Comparison of ENCODE assay signal across 8 mouse cellular contexts in the genomic region with DNA sequence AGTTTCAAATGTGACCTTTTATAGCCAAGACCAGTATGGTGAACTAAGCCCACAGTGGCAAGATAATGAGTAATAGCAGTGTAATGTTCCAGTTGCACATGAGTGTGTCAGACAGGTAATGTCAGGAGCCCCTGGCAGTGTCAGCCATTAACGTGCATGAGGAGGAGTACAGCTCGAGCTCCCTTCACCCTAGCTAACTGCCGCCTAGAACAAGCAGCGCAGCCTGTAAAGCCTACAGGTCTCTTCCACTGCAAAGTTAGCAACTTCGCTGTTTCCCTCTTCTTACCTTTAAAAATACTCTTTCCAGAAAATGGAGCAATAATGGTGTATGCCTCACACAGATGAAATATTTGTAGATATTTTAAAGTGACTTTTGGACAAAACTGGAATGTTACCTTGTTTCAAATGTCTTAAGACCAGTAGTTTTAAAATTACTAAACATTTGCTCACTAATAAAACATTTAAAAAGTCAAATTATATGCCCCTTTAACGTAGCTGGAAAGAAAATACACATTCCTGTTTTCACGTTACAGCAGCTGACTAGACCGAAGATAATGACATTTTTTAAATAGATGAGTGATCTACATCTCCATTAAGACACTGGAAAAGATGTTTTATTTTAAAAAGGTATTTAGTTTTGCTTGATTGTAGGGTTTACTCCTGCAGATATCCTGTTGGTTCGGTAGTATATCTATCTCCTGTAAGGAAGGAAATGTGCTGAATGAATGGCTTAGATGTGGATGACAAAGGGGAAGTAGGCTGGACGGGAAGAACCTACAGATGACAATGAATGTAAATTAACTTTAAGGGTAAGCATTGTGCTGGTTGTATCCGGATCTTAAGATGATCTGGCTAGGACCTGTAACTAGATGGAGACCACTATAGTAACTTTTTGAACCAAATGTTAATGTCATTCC. TPM values are rescaled to one million over a fixed set of nuclear protein-coding genes. Genes with fewer than 3 reads are reported as not detected.
DNase-seq lines count a peak whose midpoint lies in the region; ATAC-seq and TF ChIP-seq lines count a peak whose summit lies in the region.

No protein-coding gene starts in this region.

- no peaks in the 10 kb centered on the region for H3K27me3 ChIP-seq in kidney, postnatal 0 days (ENCODE audit: insufficient read depth, low read length)
- no peaks in the 10 kb centered on the region for H3K27me3 ChIP-seq in hindbrain, embryonic 12.5 days

- H3K36me3 ChIP-seq in kidney, postnatal 0 days (ENCODE audit: insufficient read depth, low read length), result no peaks in the 10 kb centered on the region
- no peaks in the 10 kb centered on the region for H3K36me3 ChIP-seq in hindbrain, embryonic 12.5 days
- H3K36me3 ChIP-seq in macrophage (ENCODE audit: inconsistent target), result no peaks in the 10 kb centered on the region

- no peak for ATAC-seq in kidney, postnatal 0 days (replicated peaks; ENCODE audit: low FRiP score, low read depth)
- no peak for ATAC-seq in hindbrain, embryonic 12.5 days (ENCODE audit: low FRiP score)

- H3K9me3 ChIP-seq in kidney, postnatal 0 days (replicated peaks; ENCODE audit: low read length), result no peaks in the 10 kb centered on the region
- no peaks in the 10 kb centered on the region for H3K9me3 ChIP-seq in hindbrain, embryonic 12.5 days (replicated peaks)

- peak overlapping the region; percentile 82 for H3K4me2 ChIP-seq in kidney, postnatal 0 days (ENCODE audit: low read length)
- H3K4me2 ChIP-seq in hindbrain, embryonic 12.5 days (replicated peaks), result peak overlapping the region; percentile 93

- peaks cover 5% of the 10 kb centered on the region; the same call in 1 of the 2 replicates for H3K4me1 ChIP-seq in kidney, postnatal 0 days (replicated peaks; ENCODE audit: insufficient read depth, low read length)
- peaks cover 15% of the 10 kb centered on the region for H3K4me1 ChIP-seq in bone marrow macrophage, adult 2 months (ENCODE audit: control insufficient read depth, insufficient read depth, low read length)
- peaks cover 18% of the 10 kb centered on the region for H3K4me1 ChIP-seq in hindbrain, embryonic 12.5 days

- H3K27ac ChIP-seq in kidney, postnatal 0 days, result no peak overlapping the region
- H3K27ac ChIP-seq in bone marrow macrophage, adult 2 months (ENCODE audit: insufficient read depth, low read depth, low read length), result peak overlapping the region; percentile 89
- H3K27ac ChIP-seq in hindbrain, embryonic 12.5 days, result no peak overlapping the region
- peak overlapping the region; percentile 80 for H3K27ac ChIP-seq in macrophage

- no peak for TF ChIP-seq POLR2A in bone marrow macrophage, adult 2 months (IDR thresholded peaks at IDR 0.05; ENCODE audit: borderline replicate concordance, low read depth, low read length)

- peak overlapping the region; percentile 99 for H3K4me3 ChIP-seq in kidney, postnatal 0 days (replicated peaks; ENCODE audit: low read depth, low read length)
- H3K4me3 ChIP-seq in bone marrow macrophage, adult 2 months (ENCODE audit: insufficient read depth, low read length), result peak overlapping the region; percentile 90
- H3K4me3 ChIP-seq in hindbrain, embryonic 12.5 days, result peak overlapping the region; percentile 97
- peak overlapping the region; percentile 86 for H3K4me3 ChIP-seq in macrophage (ENCODE audit: inconsistent target)

- DNase-seq in kidney, postnatal 0 days (ENCODE audit: low spot score), result no peak
- DNase-seq in kidney, postnatal 14 days, result no peak
- no peak for DNase-seq in left cerebral cortex, postnatal 25 days (ENCODE audit: low spot score in 2 of 2)
- DNase-seq in gastrocnemius, postnatal 4 days (ENCODE audit: low spot score in 2 of 2), result no peak
- DNase-seq in adrenal gland, adult 2 months, result no peak

- H3K9ac ChIP-seq in kidney, postnatal 0 days (ENCODE audit: low read depth, low read length), result peak overlapping the region; percentile 98
- H3K9ac ChIP-seq in hindbrain, embryonic 12.5 days, result peak overlapping the region; percentile 97

- WGBS in kidney, postnatal 0 days, result 26% methylated on average over 11 of the region's 11 CpGs
- 47% methylated on average over 11 of the region's 11 CpGs for WGBS in hindbrain, embryonic 12.5 days
- WGBS in macrophage (ENCODE audit: missing documents), result 6% methylated on average over 11 of the region's 11 CpGs

- TF ChIP-seq CTCF in kidney, postnatal 0 days (IDR thresholded peaks at IDR 0.05; ENCODE audit: low read depth), result no peak
- no peak for TF ChIP-seq CTCF in bone marrow macrophage, adult 2 months (IDR thresholded peaks at IDR 0.05; ENCODE audit: low read depth, low read length)

- H3K79me2 ChIP-seq in macrophage (ENCODE audit: inconsistent target), result peaks cover 66% of the 10 kb centered on the region

- intact Hi-C loops in left cerebral cortex, postnatal 25 days (cut with DNase I), result loop anchor here (2.0 to 5.0 kb wide), 4 partner anchors 83 to 308 kb away; partner anchors contain the start of genes Sos2 and Vcpkmt

RNA-seq across cellular contexts. Expression of gene Gm9887, which starts 1.9 kb away (rescaled TPM):
- 1.3 and 3.2 TPM in 2 replicates for polyA plus RNA-seq in kidney, postnatal 0 days (2015; fragmentation: Nextera tagmentation; extraction: Ambion mirVana)
- not detected in 2 replicates for polyA plus RNA-seq in bone marrow macrophage, adult 2 months (2012; ENCODE audit: insufficient read depth, insufficient read length, missing spikeins)
- polyA plus RNA-seq in hindbrain, embryonic 12.5 days (2016; fragmentation: Nextera tagmentation; extraction: Ambion mirVana), result 1.1 and 1.8 TPM in 2 replicates
- 1 to 10 TPM in 6 of 26 experiments, not detected in 20; 1.3 to 3.1 (median 1.9) TPM for total RNA-seq in macrophage (2018; cell fraction: chromatin; rRNA removed)
- total RNA-seq in macrophage (2018; cell fraction: cytosol; rRNA removed), result 1 to 10 TPM in 22 of 26 experiments, under 1 TPM in 4; 0.80 to 2.2 (median 1.4) TPM
- total RNA-seq in macrophage (2018; cell fraction: nucleus; rRNA removed), result 1 to 10 TPM in 20 of 26 experiments, not detected in 6; 1.0 to 4.2 (median 2.0) TPM
- polyA plus RNA-seq in macrophage (2018), result 0.40 to 0.57 TPM in 2 of 3 replicates, not detected in the other
- total RNA-seq in left cerebral cortex, postnatal 25 days (2021), result 1 to 10 TPM in 1 of 2 experiments, under 1 TPM in 1; 0.96 to 1.5 TPM
- total RNA-seq in gastrocnemius, postnatal 4 days (2021), result under 1 TPM in 1 of 2 experiments, not detected in 1; 0.81 TPM
- 1 to 10 TPM; 1.2 TPM for total RNA-seq in adrenal gland, adult 2 months (2021)
- 3.8 and 3.9 TPM in 2 replicates for polyA plus RNA-seq in adrenal gland, adult 2 months (2012; rRNA removed)

RNA-seq across cellular contexts. Expression of gene Arf6, which starts 2.2 kb away (rescaled TPM):
- polyA plus RNA-seq in kidney, postnatal 0 days (2015; fragmentation: Nextera tagmentation; extraction: Ambion mirVana), result 56.2 and 70.7 TPM in 2 replicates
- polyA plus RNA-seq in bone marrow macrophage, adult 2 months (2012; ENCODE audit: insufficient read depth, insufficient read length, missing spikeins), result 162 and 174 TPM in 2 replicates
- 56.1 and 61.9 TPM in 2 replicates for polyA plus RNA-seq in hindbrain, embryonic 12.5 days (2016; fragmentation: Nextera tagmentation; extraction: Ambion mirVana)
- total RNA-seq in macrophage (2018; cell fraction: chromatin; rRNA removed), result 10 to 100 TPM; 24.2 to 52.1 (median 39.1) TPM
- total RNA-seq in macrophage (2018; cell fraction: cytosol; rRNA removed), result 100 to 1,000 TPM; 164 to 272 (median 215) TPM
- 100 to 1,000 TPM in 24 of 26 experiments, 10 to 100 TPM in 2; 93.7 to 259 (median 148) TPM for total RNA-seq in macrophage (2018; cell fraction: nucleus; rRNA removed)
- polyA plus RNA-seq in macrophage (2018), result 84.8 to 161 TPM (median 114 TPM) in 3 replicates
- total RNA-seq in left cerebral cortex, postnatal 25 days (2021), result 10 to 100 TPM; 52.8 to 58.2 TPM
- 10 to 100 TPM; 72.6 to 77.6 TPM for total RNA-seq in gastrocnemius, postnatal 4 days (2021)
- 100 to 1,000 TPM; 112 to 123 TPM for total RNA-seq in adrenal gland, adult 2 months (2021)
- polyA plus RNA-seq in adrenal gland, adult 2 months (2012; rRNA removed), result 123 and 157 TPM in 2 replicates

RNA-seq across cellular contexts. Expression of gene Nemf, which starts 17.1 kb away (rescaled TPM):
- 66.8 and 69.9 TPM in 2 replicates for polyA plus RNA-seq in kidney, postnatal 0 days (2015; fragmentation: Nextera tagmentation; extraction: Ambion mirVana)
- 52.9 and 57.9 TPM in 2 replicates for polyA plus RNA-seq in bone marrow macrophage, adult 2 months (2012; ENCODE audit: insufficient read depth, insufficient read length, missing spikeins)
- 82.0 and 90.7 TPM in 2 replicates for polyA plus RNA-seq in hindbrain, embryonic 12.5 days (2016; fragmentation: Nextera tagmentation; extraction: Ambion mirVana)
- 100 to 1,000 TPM; 213 to 440 (median 296) TPM for total RNA-seq in macrophage (2018; cell fraction: chromatin; rRNA removed)
- total RNA-seq in macrophage (2018; cell fraction: cytosol; rRNA removed), result 10 to 100 TPM; 15.9 to 30.8 (median 22.9) TPM
- total RNA-seq in macrophage (2018; cell fraction: nucleus; rRNA removed), result 100 to 1,000 TPM in 17 of 26 experiments, 10 to 100 TPM in 9; 57.2 to 215 (median 111) TPM
- polyA plus RNA-seq in macrophage (2018), result 22.9 to 41.8 TPM (median 30.3 TPM) in 3 replicates
- total RNA-seq in left cerebral cortex, postnatal 25 days (2021), result 10 to 100 TPM; 46.0 to 46.6 TPM
- total RNA-seq in gastrocnemius, postnatal 4 days (2021), result 10 to 100 TPM; 30.0 to 33.5 TPM
- total RNA-seq in adrenal gland, adult 2 months (2021), result 10 to 100 TPM; 40.8 to 41.5 TPM
- 0.61 and 0.86 TPM in 2 replicates for polyA plus RNA-seq in adrenal gland, adult 2 months (2012; rRNA removed)

Comparison
In these comparisons a context has a peak if more than half of its experiments do, and no peak if none do; other contexts are left out.
1. H3K27ac ChIP-seq: peak in bone marrow macrophage, adult 2 months (single experiment) and macrophage (single experiment); none in kidney, postnatal 0 days (single experiment) and hindbrain, embryonic 12.5 days (single experiment).
2. RNA of gene Nemf, which starts 17.1 kb away (polyA plus RNA-seq): 82.0 to 90.7 TPM in hindbrain, embryonic 12.5 days, 66.8 to 69.9 TPM in kidney, postnatal 0 days, 52.9 to 57.9 TPM in bone marrow macrophage, adult 2 months and 22.9 to 41.8 TPM in macrophage; 0.61 to 0.86 TPM in adrenal gland, adult 2 months; every median in the first group is over 10 times any median in the second.
3. Peak in every context shown above with its lines, with median percentiles within 50 percentile points of each other: H3K4me3 ChIP-seq.